Mouse (Mus musculus) c-Kit-negative CD71-positive TER-119-positive erythroid progenitor cells, embryonic 14.5 days (primary cell): ENCODE results near the gene Gm13889.

Experiments
- DNase-seq: peaks from one replicate; pipeline ENCODE4 v3.0.0-alpha.2; 2013; ENCODE audit warnings: low read depth, low spot score

Gene Gm13889

DNA sequence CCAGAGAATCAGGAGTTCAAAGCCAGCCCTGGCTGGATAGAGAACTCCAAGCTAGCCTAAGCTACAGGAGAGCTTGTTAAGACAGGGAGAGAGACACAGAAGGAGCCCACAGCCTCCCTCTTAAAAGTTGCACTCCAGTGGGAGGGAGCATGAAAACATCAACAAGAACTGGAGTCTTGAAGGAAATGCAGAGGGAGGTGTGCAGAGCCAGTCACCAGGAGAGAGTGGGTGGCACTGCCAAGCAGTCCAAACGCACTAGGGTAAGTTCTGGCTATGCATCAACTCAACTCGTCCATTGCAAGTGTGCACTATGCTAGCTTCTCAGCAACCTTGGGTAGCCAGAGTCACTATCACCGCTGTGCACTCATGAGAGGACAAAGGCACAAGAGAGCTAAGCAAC lies 1.2 kb upstream of the Gm13889 start:
- DNase-seq, result no peak

DNA sequence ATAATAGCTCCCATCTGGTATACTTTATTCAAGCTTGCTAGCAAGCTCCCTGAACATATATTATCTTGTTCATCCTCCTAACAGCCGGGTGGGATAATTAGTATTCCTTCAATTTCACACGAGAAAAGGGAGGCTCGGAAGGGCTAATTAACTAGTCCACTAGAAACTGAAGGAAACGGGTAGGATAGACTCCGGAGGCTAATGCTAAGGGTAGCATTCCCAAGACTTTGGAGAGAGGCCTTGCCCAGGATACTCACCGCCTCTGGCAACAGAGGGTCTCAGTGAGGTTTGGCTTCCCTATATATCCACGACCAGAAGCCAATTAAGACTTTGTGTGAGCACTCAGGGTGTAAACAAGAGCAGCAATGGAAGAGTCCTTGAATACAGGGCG lies 779 bp upstream of the Gm13889 start:
- no peak for DNase-seq

DNA sequence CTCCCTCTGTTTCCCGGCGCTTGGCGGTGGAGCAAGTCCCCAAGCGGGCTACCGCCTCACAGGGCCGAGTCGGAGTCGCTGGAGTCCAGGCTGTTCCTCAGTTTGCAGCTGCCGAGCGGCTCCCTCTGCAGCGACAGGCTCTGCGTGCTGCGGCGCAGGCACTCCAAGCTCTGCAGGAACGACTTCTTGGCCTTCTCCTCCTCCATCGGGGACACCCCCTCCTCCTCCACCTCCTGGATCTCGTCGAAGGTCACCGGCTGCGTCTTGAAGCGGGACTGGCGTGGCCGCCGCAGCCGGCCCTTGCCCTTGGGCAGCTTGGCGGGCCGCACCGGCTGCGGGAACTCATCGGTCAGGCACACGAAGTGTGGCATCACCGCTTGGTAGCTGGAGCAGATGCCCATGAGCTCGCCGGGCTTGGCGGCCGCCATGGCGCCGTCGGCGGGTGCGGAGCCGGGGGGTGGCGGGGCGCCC lies 635 bp downstream of the Gm13889 start:
- no peak for DNase-seq

DNA sequence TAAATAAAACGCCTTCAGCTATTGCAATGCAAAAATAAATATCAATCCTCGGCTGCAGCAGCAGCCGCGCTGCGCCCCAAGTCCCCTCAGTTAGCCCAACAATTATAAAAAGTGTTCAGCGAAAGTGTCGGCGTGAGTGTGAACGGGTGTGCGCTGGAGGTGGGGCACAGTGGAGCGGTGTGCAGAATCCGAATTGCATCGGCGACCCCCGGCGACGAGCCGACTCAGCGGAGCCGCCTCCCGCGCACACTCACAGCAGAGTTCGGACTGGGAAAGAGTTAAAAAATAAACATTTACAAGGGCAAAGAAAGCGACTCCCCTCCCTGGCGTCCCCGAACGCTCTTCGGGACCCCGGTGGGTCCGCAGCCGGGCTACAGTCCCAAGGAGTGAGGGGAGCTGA lies 1.1 kb downstream of the Gm13889 start:
- DNase-seq, result no peak

DNA sequence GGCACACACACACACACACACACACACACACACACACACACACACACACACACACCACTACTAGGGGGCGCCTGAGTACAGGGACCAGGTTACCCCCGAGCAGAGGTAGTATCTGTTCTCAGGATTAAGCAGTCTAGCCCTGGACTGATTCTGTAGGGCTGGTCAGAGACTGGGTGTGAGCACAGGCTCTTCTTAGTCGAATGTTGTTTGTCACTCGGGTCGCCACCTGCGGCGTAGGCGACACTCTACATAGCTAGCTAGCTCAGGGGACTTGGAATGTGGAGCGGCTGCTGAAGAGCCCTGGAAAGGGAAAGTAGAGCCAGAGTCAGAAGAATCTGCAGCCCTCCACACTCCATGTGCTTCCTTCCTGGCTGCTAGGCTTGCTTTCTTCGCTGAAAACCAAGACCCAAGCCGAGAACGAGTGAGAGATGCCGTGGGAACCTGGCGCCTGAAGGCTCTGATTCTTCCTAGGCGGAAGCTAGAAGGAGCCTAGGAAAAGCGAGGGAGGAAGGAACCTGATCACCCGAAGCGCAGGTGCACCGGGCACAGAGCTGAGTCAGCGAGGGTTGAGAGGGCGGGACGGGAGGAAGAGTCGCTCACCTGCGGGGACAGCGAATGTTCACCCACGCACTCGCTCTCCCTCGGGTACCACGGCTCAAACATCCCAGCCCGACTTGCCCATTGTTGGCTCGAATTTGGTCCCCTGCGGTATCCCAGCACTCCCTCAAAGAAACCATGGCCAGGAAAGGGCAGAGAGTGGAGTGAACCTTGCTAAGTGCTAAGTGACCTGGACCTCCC lies 2.0 kb downstream of the Gm13889 start:
- no peak for DNase-seq

DNA sequence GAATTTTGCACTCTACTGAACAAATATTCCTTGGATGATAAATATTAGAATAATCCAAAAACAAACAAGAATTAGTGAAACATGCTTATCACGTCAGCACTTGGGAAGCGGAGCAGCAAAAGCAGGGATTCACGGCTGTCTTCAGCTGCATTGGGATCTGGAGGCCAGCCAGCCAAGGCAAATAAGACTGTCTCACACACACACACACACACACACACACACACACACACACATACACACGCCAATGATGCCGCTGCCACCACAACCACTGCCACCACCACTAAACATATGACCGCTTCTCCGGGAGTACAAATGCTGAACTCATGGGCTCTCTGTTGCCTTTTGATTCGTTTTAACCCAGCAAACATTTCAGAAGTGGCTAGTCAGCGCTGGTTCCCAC lies 3.3 kb downstream of the Gm13889 start:
- DNase-seq, result no peak

DNA sequence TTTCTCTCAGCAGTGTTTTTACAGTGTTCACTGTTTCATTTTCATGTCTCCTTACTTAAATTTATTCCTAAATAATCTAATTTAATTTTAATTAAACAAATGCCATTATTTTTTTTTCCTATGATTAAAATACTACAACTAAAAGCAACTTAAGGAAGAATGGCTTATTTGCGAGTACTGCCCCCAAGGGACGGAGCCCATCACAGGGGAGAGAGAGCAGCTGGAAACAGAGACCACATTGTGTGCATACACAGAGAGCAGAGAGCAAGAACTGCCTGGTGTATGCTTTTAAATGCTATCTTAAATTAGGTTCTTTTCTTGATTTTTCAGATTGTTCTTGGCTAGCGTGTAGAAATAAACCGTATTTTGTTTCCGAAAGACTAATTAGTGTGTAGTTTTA lies 10.0 kb downstream of the Gm13889 start:
- DNase-seq, result no peak

DNA sequence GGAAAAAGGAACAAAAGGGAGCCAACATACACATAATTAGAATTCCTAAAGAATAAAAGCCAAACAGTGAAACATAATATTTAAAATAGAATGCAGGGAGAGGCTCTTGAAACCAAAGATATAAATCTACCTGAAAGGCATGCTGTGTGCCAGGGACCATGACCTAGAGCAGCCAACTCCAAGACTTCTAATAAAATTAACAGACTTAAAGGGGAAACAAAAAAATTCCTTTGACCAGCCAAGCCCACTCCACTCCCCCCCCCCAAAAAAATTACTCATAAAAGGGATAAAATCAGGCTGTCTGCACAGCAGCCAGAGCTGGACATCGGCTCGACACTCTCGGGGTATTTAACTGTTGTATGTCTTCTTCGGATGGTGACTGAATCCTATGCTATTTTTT lies 12.1 kb downstream of the Gm13889 start:
- DNase-seq, result no peak

DNA sequence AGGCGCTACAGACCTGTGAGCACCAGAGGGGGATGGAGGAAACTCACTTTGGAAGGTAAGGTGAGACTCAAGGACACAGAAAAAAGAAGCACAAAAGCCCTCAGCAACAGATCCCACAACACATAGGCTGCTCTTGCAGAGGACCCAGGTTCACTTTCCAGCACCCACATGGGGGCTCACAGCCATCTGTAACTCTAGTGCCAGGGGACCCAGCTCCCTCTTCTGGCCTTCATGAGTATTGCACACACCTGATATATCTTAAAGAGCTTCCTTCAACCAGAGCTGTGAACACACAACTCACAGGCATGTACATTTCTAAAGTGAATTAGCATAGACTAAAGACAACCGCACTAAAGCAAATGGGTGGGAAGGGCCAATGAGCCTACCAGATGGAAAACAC lies 12.9 kb downstream of the Gm13889 start:
- DNase-seq, result no peak

DNA sequence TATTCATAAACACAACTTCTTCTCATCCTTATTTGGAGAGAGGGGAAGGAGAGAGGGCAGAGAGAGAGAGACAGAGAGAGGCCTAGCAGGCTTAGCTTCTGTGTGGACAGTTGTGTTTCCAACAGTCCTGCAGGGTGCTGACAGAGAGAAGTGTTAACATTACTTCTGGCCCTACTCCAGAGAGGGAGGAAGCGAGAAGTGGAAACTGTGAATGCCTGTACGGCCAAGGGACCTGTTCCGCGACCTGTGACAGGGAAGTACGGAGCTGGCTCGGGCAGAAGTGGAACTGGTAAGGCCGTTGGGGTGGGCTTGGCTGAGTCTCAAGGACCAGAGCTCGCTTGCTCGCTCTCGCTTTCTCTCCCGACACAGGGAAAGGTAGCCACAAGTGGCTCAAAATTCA lies 15.3 kb downstream of the Gm13889 start:
- DNase-seq, result no peak

DNA sequence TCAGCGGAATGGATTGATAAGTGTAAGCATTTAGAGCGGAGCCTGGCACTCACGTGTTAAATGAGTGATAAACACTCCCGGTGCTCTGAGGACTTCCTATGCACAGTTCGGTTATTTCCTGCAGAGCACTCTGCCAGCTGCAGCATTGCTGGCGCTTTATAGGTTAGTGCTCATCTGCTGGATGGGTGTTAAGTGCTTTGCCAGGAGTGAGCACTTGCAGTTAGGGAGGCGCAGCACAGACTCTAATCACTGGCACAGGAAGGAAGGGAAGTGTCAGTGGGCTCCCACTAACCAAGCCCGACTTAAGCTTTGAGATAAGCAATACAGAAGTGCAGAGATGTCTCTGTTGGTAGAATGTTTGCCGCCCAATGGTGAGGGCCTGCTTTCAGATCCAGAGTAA lies 18.5 kb downstream of the Gm13889 start:
- DNase-seq, result no peak

DNA sequence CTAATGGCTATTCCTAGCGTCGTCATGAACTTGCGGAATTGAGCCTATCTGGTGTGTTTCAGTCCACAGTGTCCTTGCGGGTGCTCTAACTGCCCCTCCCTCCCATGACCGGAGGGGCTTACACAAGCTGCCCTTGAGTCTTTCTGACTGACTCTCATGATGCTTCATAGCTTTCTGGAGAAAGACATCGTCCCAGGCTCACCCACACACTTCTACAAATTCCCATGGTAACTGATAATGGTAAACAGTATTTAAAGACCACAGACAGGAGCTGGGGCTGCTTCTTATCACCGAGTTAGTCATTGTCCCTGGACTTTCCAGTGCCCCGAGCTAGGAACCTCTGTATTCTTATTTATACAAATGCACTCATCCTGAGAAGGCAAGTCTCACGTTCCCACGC lies 28.1 kb downstream of the Gm13889 start:
- no peak for DNase-seq

DNA sequence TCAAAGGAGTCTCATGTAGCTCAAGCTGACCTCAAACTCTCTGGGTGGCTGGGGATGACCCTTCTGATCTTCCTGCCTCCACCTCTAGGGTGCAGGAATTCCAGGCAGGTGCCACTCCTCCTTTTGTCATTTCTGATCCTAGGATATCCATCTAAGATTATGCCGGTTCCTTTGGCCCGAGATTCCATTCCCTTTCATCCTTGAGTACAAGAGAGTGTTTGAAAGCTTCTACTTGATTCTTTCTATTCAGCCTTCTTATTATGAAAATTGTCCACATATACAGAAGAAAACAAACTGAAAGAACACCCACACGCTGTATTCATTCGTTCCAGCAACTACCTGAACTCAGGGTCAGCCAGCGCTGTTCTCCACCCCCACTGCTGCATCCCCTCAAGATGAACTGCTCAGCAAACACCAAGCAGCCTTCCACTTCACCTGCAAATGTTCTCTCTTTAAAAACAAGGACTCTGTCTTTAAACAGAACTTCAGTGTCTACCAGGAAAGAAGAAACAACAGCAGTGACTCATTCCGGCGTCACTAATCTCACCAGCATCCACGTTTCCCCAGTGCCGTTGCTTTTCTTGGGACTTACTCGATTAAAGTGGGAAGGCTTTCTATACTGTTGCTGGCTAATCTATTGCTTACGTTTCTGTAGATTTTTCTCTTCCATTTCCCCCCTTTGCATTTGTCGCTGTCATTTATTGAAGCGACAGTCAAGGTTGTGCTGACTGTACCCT lies 29.1 kb downstream of the Gm13889 start:
- no peak for DNase-seq

DNA sequence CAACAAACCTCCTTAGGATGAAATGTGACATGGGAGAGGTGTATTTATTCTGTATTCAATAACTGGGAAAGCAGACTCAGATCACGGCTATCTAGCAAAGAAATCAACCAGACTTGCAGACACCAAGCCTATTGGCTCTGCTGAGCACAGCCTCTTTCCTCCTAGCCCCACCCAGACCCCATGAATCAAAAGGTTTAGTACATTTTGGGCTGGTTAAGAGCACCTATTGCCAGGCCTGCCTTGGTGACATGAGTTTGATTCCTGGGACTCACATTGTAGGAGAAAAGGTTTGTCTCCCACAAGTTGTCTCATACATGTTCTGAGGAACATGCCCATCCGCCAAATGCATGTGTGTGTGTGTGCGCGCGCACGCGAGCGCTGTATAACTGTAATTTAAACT lies 30.9 kb downstream of the Gm13889 start:
- DNase-seq, result no peak

DNA sequence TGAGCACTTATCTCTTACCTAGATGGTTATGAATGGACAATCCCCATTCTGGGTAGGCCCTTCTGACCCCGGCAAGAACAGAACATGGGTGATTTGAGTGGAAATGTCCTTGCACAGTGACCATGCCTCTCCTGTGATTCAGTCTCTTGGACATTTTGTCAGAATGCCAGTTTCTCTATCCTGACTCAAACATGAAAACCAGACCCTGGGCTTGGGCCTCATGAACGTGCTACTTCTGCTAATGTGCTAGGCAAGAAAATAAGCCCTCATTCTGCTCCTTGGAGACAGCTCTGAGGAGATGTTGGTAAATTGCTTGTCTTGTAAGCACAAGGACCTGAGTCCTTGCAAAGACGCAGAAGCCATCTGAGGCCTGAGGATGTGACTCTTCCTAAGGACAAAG lies 37.9 kb downstream of the Gm13889 start:
- DNase-seq, result no peak

DNA sequence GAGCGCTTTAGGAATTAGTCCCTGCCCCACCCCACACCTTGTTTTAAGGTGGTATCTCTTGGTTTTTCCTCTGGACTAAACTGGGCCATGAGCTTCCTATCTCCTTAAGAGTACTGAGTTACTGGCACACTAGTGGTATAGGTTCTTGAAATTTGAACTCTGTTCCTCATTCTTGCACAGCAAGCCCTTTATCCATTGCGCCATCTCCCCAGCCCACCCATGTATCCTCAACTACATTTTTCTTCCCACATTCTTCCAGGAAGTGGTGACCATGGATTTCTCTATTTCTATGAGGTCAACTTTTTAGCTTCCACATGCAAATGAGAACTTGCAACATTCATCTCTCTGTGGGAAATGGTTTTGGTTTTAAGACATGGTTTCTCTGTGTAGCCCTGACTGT lies 43.4 kb downstream of the Gm13889 start:
- no peak for DNase-seq

DNA sequence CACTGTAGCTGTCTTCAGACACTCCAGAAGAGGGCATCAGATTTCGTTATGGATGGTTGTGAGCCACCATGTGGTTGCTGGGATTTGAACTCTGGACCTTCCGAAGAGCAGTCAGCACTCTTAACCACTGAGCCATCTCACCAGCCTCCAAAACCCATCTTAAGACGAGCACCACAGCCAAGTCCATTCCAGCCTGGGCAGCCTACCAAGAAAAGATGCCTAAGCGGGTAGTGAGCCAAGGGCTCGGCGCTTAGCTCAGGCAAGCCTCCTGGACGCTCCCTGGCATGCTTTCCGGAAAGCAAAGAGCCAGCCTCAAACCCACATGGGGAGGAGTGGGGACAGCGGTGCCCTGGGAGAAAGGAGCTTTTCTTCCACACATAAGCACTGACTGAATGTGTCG lies 45.1 kb downstream of the Gm13889 start:
- DNase-seq, result no peak

DNA sequence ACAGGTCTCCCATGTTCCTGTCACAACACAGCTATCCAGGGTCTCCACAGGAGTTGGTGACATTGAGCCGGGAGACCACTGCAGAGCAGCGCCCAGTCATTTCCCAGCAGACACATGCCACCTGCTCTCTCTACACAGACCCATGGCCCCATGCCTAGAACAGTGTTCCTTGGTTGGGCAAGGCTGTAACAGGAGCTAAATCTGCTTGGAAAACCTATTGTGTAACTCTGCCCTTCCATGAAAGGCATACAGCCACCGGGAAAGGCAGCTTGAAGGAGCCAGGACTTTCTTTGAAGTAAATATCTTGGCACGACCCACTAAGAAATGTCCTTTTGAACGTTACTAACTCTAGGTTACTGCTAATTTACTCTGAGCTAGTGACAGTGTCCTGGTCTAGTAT lies 47.3 kb downstream of the Gm13889 start:
- no peak for DNase-seq

DNA sequence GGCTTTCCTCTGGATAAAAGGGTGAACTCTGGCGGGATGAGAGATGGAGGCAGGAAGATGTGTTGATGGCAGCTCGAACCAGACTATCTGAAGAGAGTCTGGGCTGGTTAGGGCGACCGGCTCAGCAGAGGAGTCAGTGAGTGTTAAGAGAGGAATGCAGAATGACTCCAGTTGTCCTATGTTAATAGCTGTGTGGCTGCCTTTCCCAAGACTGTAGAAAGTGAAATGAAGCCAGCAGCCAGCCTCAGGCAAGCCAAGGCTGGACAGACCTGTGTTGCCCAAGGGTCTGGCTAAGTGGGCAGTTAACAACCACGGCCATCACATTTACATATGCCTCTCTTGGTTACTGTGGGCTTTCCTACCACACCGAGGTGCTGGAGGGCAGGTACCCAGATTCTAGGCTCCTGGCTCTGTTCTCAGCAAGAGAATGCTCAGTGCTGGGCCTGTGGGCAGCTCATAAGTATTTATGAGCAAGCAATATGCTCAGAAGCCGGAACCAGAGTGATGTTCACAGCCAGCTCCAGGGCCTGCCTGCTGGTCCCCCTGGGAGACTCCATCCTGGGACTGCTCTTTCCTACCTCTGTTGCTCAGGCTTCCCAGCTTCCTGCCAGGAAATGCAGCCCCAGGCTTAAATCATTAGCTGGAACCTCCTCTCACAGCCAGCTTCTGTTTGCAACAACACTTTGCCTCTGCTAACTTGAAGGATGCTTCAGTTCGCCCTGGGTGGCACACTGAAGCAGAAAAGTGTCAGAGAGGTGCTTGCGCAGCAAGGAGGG lies 49.3 kb downstream of the Gm13889 start:
- no peak for DNase-seq

DNA sequence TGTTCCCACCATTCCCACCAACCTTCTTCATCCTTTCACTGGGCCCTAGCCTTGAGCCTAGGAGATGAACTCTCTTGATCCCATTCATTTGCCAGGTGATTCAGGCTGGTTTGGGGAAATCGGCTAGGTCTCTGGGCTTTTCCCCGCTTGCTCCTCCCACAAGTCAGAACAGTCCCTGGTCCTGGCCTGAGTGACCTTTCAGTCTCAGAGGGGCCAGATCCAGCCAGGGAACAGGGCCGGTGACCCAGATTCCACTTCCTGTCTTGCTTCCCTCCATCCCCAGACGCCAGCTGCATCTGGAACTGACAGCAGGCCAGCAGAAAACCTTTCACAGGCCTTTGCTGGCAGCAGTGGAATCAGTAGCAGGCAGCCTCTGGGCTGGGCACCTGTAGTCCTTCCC lies 50.7 kb downstream of the Gm13889 start:
- no peak for DNase-seq
